Mouse (Mus musculus) megakaryocyte-erythroid progenitor cell, adult 5-6 weeks (primary cell): ENCODE results near the gene Gm16253. TPM values are rescaled to one million over a fixed set of nuclear protein-coding genes. Genes with fewer than 3 reads are reported as not detected.

Experiments used
- ATAC-seq: replicated peaks from 2 replicates; pipeline ENCODE4 v1.8.0; 2016; ENCODE audit warnings: mild to moderate bottlenecking, inconsistent platforms; ENCODE audit not compliant: severe bottlenecking, poor library complexity, low FRiP score, low TSS enrichment
- total RNA-seq, 2 experiments: library from RNA; stranded (forward) in 1 of 2; stranded (reverse) in 1 of 2; fragments of 200-1000, 215-1000 nt in 1 of 2; fragments of >200 nt in 1 of 2; fragmentation: Nextera tagmentation in 1 of 2; gene quantifications; 2 replicates each; pipeline ENCODE4 v1.2.3; 2014 to 2017

Gene Gm16253
- total RNA-seq, 2 experiments from 2014 or later, result not detected

DNA sequence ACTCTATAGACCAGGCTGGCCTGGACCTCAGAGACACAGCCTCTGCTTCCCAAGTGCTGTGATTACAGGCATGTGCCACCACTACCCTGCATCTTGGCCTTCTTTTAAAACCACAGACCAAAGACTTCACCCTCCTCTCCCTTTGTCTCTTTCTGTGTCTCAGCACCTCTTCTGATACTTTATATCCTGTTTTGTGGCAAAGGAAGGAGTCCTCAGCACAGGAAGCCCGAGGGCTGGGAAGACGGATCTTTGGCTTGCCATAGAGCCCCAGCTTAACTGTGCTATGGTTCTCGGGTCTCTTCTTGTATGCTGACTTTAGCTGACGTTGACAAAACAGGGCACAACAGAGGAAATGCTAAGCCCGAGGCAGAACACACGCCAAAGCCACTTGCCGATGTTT is 6.1 kb upstream of the Gm16253 start:
- no peak for ATAC-seq

DNA sequence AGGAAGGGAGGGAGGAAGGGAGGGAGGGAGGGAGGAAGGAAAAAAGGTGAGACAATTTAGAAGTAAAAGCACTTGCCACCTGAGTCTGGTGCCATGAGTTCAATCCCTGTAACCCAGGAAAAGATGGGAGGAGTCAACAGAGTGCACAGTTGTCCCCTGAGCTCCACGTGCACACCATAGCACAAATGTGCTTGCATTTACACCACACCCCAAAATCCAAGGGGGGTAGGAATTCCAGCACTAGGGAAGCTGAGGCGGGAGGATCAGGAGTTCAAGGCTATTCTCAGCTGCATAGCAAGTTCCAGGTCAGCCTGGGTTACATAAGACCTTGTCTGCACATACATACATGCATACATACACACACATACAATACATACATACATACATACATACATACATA is 5.4 kb upstream of the Gm16253 start:
- ATAC-seq, result no peak

DNA sequence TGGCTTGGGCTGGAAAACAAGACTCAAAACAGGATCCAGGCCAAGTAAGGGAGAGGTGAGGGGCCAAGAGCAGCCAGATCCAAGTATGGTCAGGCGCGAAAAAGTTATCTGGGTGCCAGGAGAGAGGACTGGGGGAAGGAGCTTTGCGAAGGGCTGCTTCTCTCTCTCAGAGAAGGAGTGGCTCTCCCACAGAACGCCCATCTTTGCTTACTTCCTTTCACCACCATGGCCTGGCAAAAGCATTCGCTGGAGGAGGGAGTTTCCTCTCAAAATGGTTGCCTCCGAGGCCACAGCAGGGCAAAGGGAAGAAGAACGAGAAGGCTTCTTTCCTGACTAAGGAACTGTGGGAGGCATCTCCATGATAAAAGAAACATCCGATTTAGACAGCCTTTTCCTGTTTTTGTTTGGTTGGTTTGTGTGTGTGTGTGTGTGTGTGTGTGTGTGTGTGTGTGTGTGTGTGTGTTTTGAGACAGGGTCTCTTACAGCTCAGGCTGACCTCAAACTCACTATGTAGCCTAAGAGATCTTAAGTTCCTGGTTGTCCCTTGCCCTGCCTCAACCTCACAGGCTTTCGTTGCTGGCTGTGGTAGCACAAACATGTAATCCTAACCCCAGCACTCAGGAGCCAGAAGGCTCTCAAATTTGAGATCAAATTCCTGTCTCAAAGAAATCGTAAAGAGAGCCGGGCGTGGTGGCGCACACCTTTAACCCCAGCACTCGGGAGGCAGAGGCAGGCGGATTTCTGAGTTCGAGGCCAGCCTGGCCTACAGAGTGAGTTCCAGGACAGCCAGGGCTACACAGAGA is 4.7 kb upstream of the Gm16253 start:
- no peak for ATAC-seq

DNA sequence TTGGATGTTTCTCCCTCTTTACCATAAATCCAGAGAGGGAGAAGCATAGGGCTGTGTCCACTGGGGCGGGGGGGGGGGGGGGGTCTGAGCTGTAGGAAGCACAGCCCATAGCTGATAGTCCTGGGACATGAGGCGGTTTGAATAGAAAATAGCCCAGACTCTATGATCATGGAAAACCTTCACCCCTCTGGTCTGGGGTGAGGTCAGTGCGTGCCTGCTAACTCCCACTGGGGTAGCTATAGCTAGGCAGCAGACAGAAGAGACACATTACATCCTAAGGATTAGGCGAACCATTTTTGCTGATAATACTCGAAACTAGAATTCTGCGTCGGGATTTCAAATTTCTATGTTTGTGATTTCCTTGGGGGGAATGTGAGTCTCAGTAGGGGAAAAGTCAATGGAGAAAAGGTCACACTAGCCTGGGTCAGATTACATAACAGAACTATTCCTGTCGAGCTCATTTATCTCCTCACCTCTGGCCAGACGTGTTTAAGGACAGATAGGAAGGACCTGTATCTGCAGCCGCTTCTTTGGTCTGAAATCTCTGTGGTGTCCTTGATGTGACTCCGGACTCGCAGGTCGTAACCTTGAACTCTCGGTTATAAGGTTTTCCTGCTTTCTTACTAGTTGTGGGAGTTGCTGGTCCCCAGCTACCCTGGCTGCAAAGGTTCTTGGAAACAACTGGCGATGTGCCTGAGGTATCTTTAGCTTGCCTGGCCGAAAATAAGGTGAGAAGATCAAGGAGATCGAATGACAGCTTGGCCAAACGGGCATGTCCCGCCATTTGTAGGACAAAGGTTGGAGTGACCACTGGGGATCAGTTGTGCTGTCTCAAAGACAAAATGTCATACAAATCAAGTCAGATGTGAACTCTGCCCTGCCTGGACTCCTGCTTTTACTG is 2.9 kb upstream of the Gm16253 start:
- no peak for ATAC-seq

DNA sequence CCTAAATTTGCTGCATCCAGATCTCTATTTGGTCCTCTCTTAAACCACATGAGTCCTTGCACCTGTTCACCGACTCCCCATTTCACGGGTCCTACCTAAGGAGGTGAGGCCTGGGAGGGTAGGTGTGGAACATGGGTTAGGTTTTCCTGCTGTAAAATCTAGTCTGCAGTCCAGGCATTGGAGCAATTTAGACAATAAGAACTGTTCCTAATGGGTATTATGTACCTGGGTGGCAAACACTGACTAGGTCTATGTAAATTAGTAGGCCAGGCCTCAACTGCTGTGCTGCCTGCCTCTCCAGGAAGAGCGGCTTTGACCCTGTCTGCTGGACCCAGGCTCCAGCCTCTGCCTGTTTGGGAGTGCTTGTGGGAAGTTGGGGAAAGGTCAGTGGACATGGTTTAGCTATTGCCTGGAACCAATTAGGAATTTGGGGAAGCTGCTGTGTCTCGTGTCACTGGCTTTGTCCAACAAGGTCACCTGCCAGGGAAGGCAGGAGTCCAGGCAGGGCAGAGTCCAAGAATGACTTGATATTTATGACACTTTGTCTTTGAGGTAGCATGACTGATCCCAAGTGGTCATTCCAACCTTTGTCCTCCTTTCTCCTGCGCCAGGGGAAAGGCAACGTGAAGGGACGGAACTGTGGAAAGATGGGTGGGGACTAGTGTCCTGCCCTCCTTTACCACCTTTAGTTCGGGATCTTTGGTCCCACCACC is 1.4 kb upstream of the Gm16253 start:
- no peak for ATAC-seq

DNA sequence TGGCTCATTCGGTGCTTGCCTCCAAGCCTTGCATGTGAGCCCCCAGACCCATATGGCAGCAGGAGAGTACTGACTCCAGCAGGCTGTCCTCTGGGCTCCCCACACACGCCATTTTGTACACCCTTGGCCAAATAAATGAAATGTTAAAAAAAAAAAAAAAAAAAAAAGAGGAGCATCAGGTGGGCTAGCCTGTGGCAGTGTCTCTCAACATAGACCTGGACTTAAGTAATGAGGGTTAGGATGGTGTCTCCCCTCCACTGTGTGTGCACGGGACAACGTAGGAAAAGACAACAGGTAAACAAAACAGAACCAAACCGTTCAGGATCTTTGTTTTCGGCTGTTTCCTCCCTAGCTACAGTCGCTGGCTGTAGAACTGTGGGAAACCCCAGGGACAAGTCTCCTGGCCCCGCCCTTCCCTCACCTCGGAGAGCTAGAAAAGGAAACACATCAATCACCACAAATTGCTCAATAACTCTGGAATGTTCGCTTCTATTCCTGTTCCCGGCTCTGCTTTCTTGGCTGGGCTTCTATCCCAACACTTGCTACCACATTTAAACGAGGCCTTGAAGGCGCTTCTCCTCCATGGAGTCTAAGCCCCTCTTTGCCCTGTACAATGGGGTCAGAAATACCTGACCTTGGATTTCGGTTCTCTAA is 652 bp upstream of the Gm16253 start:
- 0 out of 2 replicates have a peak, but pooled peaks have one; percentile 7 for ATAC-seq

DNA sequence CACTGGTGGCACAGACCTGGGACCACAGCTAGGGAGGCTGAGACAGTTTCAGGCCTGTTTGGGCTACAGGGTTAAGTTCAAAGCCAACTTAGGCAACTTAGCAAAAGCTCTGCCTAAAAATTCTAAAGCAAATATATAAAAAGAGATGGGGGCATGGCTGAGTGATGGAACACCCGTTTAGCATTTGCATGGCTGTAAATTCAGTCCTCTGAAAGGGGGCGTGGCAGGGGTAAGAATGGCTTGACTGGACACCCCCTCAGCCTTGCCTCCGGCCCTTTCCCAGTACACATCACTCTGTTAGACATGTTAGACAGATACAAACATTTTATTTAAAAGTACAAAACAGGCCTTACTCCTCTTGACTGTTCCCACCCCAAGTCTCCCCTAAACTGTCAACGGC is 782 bp downstream of the Gm16253 start:
- ATAC-seq, result no peak

DNA sequence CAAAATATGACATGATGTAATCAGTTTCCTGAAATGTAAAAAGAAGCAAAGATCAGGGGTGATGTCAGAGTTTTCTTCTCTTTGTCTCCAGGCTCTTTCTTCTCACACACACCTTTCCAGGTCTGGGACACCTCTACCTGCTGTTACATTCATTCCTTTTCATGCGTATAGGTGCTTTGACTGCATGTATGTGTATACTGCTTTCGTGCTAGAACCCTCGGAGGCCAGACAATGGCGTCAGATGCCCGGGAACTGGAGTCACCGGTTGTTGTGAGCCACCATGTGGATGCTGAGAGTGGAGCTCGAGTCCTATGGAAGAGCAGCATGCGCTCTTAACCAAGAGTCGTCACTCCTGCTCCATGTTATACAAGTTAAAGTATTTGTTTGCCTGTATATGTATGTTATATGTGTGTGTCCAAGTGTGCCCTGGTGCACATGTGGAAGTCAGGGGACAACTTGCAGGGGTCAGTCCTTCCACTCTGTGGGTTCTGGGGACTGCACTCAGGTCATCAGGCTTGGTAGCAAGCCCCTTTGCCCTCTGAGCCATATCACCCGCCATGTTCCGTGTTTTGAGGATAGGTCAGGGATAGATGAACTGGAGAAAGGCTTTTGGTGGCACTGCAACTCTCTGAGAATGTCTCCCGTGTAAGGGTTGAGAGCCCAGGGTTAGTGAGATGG is 1.9 kb downstream of the Gm16253 start:
- ATAC-seq, result no peak

DNA sequence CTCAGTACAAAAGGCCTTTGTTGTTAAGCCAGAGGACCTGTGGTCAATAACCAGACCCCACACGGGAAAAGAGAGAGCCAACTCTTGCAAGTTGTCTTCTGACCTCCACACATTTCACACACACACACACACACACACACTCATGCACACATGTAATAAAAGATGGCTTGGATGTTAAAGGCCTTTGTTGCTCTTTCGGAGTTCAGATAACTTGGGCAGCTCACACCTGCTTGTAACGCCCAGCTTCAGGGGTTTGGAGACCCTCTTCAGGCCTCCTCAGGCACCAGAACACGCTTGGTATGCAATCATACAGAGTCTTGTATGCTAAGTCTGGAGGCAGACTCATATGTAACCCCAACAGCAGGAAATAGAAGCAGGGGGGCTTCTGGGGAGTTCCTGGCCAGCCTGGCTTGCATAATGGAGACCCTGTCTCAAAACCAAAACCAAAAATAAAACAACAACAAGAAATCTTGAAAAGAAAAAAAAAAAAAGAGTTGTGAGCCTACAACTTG is 2.5 kb downstream of the Gm16253 start:
- ATAC-seq, result no peak

DNA sequence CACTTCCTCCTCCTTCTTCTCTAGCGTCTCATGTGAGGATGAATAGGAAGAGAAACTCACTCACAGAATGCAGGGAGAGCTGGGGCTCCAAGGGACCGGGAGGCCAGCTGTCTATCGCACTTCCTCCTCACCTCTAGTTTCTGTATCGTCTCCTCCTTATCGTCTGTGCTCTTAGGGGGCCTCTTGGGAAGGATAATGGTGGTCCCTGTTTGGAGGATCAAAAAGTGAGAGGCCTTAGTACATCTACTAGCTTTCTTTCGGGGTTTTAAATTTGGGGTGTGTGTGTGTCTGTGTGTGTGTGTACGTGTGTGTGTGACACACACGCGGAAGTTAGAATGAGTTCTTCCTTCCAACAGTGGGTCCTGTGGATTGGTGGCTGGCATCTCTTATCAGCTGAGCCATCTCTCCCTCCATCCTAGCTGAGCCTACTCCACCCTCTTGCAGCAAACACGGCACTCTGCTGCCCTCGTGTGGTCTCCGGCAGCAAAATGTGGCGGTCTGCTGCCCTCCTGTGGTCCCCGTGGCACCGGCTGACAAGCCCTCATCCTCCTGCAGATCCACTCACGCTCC is 3.2 kb downstream of the Gm16253 start:
- peak; percentile 79 for ATAC-seq

DNA sequence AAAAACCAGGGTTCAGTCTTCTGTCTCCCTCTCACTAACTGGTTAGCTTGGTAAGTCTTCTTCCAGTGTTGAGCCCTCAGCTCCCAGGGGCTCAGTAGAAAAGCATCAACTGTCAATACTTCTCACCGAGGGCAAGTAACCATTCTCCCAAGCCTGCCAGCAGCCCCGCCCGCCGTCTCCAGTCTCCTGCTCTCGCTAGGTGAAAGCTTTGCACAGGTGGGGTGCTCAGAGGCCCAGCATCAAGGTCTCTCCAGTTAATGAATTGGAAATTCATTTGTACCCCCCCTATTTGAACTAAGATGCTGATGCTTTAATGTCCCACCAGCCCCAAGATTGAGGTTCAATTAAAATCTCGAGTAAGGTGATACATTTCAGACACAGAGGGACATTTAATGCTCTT is 4.4 kb downstream of the Gm16253 start:
- ATAC-seq, result no peak

DNA sequence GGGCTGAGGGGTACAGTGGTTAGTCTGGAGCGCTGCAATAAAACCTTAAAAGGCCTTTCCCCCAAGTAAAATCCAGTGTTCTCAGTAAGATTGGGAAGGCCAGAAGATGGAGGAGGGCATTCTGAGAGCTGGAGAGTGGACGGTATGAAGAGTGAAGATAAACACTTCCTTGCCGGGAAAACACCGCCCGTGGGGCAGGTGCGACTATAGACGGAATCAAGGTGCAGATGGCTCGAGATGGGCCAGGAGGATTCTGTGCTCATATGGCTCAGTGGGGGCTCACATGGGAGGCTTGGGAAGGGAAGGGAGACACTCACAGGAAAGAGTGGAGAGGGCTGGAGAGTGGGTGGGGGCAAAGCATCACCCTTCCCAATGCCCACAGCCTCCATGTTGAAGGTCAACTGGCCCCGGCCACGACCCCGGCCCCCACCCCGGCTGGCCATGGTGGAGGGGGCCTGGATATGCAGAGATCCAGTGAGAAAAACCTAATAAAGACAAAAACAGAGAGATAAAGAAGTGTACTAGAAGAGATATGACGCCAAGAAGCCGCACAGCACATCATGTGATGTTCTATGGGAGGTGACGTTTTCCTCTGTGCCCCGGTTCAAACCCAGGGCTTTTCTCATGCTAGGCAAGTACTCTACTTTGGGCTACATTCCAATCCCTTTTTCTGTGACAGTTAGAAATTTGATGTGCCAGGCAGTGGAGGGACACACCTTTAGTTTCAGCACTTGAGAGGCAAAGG is 5.2 kb downstream of the Gm16253 start:
- ATAC-seq, result no peak

DNA sequence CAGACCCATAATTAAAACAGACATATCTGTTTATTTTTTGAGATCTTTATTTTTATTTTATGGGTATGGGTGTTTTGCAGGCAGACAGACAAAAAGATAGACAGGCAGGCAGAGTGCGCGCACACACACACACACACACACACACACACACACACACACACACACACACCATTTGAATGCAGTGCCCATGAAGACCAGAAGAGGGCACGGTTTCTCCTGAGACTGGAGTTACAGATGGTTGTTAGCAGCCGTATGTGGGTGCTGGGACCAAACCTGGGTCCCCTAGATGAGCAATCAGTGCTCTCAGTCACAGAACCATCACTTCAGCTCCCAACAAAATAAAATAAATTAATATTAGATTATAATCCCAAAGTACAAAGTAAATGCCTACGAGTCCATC is 6.6 kb downstream of the Gm16253 start:
- ATAC-seq, result no peak

DNA sequence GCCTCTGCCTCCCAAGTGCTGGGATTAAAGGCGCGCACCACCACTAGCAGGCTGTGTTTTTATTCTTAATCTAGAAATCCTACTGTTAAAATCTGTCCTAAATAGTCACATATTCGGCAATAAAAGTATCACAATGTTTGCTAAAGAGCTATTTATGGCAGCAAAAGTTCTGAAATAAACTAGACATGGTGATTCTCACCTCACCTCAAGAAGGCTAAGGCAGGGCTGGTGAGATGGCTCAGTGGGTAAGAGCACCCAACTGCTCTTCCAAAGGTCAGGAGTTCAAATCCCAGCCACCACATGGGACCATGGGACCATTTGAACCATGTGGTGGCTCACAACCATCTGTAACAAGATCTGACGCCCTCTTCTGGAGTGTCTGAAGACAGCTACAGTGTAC is 13.9 kb downstream of the Gm16253 start:
- ATAC-seq, result no peak

DNA sequence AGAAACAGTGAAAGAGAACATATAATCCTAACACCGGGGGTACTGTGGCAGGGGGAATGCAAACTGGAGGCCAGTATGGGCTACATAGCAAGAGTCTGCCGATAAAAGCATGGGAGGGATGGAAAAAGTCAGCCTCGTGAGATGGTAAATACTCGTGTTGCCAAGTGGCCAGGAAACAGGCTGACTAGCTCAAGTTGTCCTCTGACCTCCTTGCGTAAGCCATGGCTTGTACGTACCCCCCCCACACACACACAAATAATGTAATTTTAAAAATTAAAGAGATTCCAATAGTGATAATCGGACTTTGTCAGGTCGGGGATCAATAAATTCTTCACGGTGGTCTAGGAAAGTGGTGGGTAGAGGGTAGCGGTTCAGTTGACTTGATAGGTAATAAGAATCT is 16.6 kb downstream of the Gm16253 start:
- no peak for ATAC-seq

DNA sequence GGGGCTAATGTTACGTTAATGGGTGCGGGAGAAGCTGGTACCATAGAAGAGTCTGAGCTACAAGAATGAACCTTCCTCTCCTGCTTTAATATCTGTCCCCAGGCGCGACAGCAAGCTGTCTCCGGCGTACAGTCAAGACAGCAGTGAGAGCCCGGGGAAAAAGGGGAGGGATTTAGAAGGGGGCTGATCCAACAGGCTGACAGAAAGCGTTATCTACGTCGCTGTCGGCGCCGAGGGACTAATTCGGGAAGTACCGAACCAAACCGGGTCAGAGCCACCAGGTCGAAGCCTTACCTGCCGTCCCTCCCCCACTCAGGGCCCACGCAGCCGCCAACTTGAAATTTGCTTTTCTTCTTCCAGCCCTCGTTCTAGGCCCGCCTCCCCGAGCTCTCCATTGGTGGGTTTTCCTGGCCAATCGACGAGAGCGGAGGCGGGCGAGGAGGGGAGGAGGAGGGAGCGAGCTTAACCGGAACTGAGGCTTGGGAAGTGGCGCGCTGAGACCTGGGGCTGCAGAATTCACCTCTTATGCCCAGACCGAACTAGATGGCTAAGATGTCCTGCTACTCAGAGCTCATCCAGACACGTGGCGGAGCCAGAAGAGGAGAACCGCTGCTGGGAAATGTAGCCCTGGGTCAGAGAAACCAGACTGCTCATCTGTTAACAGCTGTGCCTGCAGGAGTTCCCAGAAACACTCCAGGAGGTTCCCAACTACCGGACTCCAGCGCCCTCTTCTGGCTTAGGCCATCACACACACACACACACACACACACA is 17.2 kb downstream of the Gm16253 start, which contains the start of gene Polr3gl:
TSS of gene Polr3gl (minus strand) at position 392 of the 771 bp plus-strand sequence.
- peak; percentile 94 for ATAC-seq

DNA sequence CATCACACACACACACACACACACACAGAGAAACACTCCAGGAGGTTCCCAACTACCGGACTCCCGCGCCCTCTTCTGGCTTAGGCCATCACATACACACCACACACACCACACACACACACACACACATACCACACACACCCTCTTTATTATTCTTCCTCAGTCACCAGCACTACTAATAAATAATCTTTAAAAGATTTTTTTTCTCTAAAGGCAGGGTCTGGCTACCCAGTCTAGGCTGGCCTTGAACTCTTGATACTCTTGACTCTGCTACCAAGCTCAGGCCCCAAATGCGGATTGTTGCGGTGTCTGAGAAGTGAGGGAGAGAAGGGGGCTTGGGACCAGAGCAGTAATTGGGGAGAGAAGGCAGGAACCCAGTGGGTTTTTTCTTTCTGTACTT is 18.1 kb downstream of the Gm16253 start:
- ATAC-seq, result no peak
